Mouse (Mus musculus): ENCODE results near the gene Lce3d. TPM values are rescaled to one million over a fixed set of nuclear protein-coding genes. Genes with fewer than 3 reads are reported as not detected.

The Lce3d gene
- not detected for total RNA-seq (2021)

- no peak for DNase-seq
Observed at GRCm38 (mm10) chr3:92957090-92957489, at the start of gene Lce3d. TSS of gene Lce3d (plus strand) at chr3:92957390.

GRCm38 (mm10) chr3:92907571-92907970 is 49.6 kb upstream of the Lce3d start:
- DNase-seq = no peak

- peak in 1 of 2 experiments; percentile 21 for DNase-seq
Observed at GRCm38 (mm10) chr3:92920364-92920763, 36.8 kb upstream of the Lce3d start.

GRCm38 (mm10) chr3:92926130-92926529 is 31.1 kb upstream of the Lce3d start, which contains the start of gene Lce3a:
TSS of gene Lce3a (minus strand) at chr3:92926230.
- DNase-seq = no peak

- DNase-seq = no peak
Observed at GRCm38 (mm10) chr3:92932679-92933078, 24.5 kb upstream of the Lce3d start, which contains the start of gene Lce3b. TSS of gene Lce3b (plus strand) at chr3:92932979.

GRCm38 (mm10) chr3:92944186-92944585 is 13.0 kb upstream of the Lce3d start, which contains the start of gene Lce3c:
TSS of gene Lce3c (plus strand) at chr3:92944486.
- no peak for DNase-seq

GRCm38 (mm10) chr3:92966761-92967160 is 9.6 kb downstream of the Lce3d start, which contains the start of gene Lce3e:
TSS of gene Lce3e (plus strand) at chr3:92967061.
- no peak for DNase-seq

- no peak for DNase-seq
Observed at GRCm38 (mm10) chr3:92978484-92978883, 21.3 kb downstream of the Lce3d start.

GRCm38 (mm10) chr3:92991926-92992325 is 34.7 kb downstream of the Lce3d start, which contains the start of gene Lce3f:
TSS of gene Lce3f (plus strand) at chr3:92992226.
- no peak for DNase-seq

GRCm38 (mm10) chr3:92998691-92999090 is 41.5 kb downstream of the Lce3d start:
- DNase-seq = peak; percentile 48

- DNase-seq = no peak
Observed at GRCm38 (mm10) chr3:93000621-93001020, 43.4 kb downstream of the Lce3d start.

- no peak for DNase-seq
Observed at GRCm38 (mm10) chr3:93002843-93003242, 45.7 kb downstream of the Lce3d start.

Other genes starting within 250 kb of the Lce3d start
- gene Lce1e, start 248.3 kb upstream of the Lce3d start, total RNA-seq (2021) = not detected
- not detected for gene Lce1f, start 237.0 kb upstream of the Lce3d start, total RNA-seq (2021)
- gene Gm38119, start 218.3 kb upstream of the Lce3d start, total RNA-seq (2021) = not detected
- not detected for gene Lce1g, start 205.1 kb upstream of the Lce3d start, total RNA-seq (2021)
- not detected for gene Lce1h, start 192.3 kb upstream of the Lce3d start, total RNA-seq (2021)
- not detected for gene Lce1i, start 178.5 kb upstream of the Lce3d start, total RNA-seq (2021)
- not detected for gene Lce1j, start 166.9 kb upstream of the Lce3d start, total RNA-seq (2021)
- gene Lce1k, start 149.5 kb upstream of the Lce3d start, total RNA-seq (2021) = not detected
- not detected for gene Kprp, start 130.1 kb upstream of the Lce3d start, total RNA-seq (2021)
- gene Lce1l, start 106.1 kb upstream of the Lce3d start, total RNA-seq (2021) = not detected
- not detected for gene 2310050C09Rik, start 87.2 kb upstream of the Lce3d start, total RNA-seq (2021)
- not detected for gene Lce3a, start 31.2 kb upstream of the Lce3d start, total RNA-seq (2021)
- not detected for gene Lce3b, start 24.4 kb upstream of the Lce3d start, total RNA-seq (2021)
- gene Lce3c, start 12.9 kb upstream of the Lce3d start, total RNA-seq (2021) = not detected
- not detected for gene Lce3e, start 9.7 kb downstream of the Lce3d start, total RNA-seq (2021)
- not detected for gene Lce3f, start 34.8 kb downstream of the Lce3d start, total RNA-seq (2021)
- not detected for gene Crct1, start 58.3 kb downstream of the Lce3d start, total RNA-seq (2021)
- not detected for gene Lce1m, start 61.7 kb downstream of the Lce3d start, total RNA-seq (2021)
- gene Gm4858, start 111.4 kb downstream of the Lce3d start, total RNA-seq (2021) = not detected
- not detected for gene Crnn, start 187.4 kb downstream of the Lce3d start, total RNA-seq (2021)
- gene Flg2, start 239.9 kb downstream of the Lce3d start, total RNA-seq (2021) = not detected

Measured in layer of hippocampus, postnatal 36 days (tissue).